Mouse (Mus musculus) CH12.LX (cell line): ENCODE measurements around the gene Lgals2.

Experiments
- CHD1 ChIP-seq: IDR thresholded peaks from 2 replicates; pipeline ENCODE4 v1.6.1; 2012; ENCODE audit warnings: low read depth, low read length, improper control_type of control experiment, inconsistent platforms
- CTCF ChIP-seq, 2 experiments: IDR thresholded peaks in 1 of 2; conservative IDR thresholded peaks in 1 of 2; 2 replicates each; pipeline ENCODE4 v1.5.1; 2011 to 2012; ENCODE audit warnings: low read depth in 2 of 2, low read length in 2 of 2, improper control_type of control experiment in 1 of 2, inconsistent platforms in 1 of 2, mild to moderate bottlenecking in 1 of 2, moderate library complexity in 1 of 2
- E2F4 ChIP-seq: IDR thresholded peaks from 2 replicates; pipeline ENCODE4 v1.6.1; 2011; ENCODE audit warnings: low read depth, low read length, improper control_type of control experiment; ENCODE audit not compliant: insufficient replicate concordance
- EP300 ChIP-seq: IDR thresholded peaks from 2 replicates; pipeline ENCODE4 v1.6.1; 2011; ENCODE audit warnings: low read length, improper control_type of control experiment
- GABPA ChIP-seq: IDR thresholded peaks from 2 replicates; pipeline ENCODE4 v1.6.1; 2012; ENCODE audit warnings: low read depth, low read length, improper control_type of control experiment, inconsistent platforms; ENCODE audit not compliant: insufficient replicate concordance
- KAT2A ChIP-seq: IDR thresholded peaks from 2 replicates; pipeline ENCODE4 v1.6.1; 2012; ENCODE audit warnings: low read length, improper control_type of control experiment, inconsistent platforms; ENCODE audit not compliant: insufficient replicate concordance
- MYC ChIP-seq: IDR thresholded peaks from 2 replicates; pipeline ENCODE4 v1.6.1; 2011; ENCODE audit warnings: low read depth, mild to moderate bottlenecking, improper control_type of control experiment, low read length
- NRF1 ChIP-seq: IDR thresholded peaks from 2 replicates; pipeline ENCODE4 v1.6.1; 2014; ENCODE audit warnings: low read depth, mild to moderate bottlenecking, inconsistent platforms, low read length, improper control_type of control experiment, moderate library complexity
- PAX5 ChIP-seq: IDR thresholded peaks from 2 replicates; pipeline ENCODE4 v1.6.1; 2012; ENCODE audit warnings: low read length, inconsistent platforms, mixed read lengths
- POLR2A ChIP-seq: IDR thresholded peaks from 2 replicates; pipeline ENCODE4 v1.6.1; 2011; ENCODE audit warnings: low read depth, mild to moderate bottlenecking, improper control_type of control experiment, low read length
- SMC3 ChIP-seq: IDR thresholded peaks from 2 replicates; pipeline ENCODE4 v1.6.1; 2011; ENCODE audit warnings: low read depth, low read length, improper control_type of control experiment
- TBP ChIP-seq: conservative IDR thresholded peaks from 2 replicates; pipeline ENCODE4 v1.6.1; 2011; ENCODE audit warnings: low read depth, low read length, improper control_type of control experiment
- ZNF384 ChIP-seq: IDR thresholded peaks from 2 replicates; pipeline ENCODE4 v1.6.1; 2012; ENCODE audit warnings: low read depth, low read length, improper control_type of control experiment, inconsistent platforms

- TF ChIP-seq GABPA (no peak), CTCF (conservative IDR thresholded peaks at IDR 0.05 in 1 of 2, IDR thresholded peaks at IDR 0.05 in 1 of 2; ENCODE audit: low read depth in 2 of 2, low read length in 2 of 2) (no peak), MYC (no peak), EP300 (no peak), POLR2A (no peak), CHD1 (no peak), TBP (no peak), ZNF384 (no peak), NRF1 (no peak), E2F4 (no peak), KAT2A (no peak), SMC3 (no peak), PAX5 (no peak)
Measured at GRCm38 (mm10) chr15:78839744-78840143, 15.6 kb downstream of the Lgals2 start.
